Mouse (Mus musculus): ENCODE data around the gene Zfp28. TPM values are rescaled to one million over a fixed set of nuclear protein-coding genes. Genes with fewer than 3 reads are reported as not detected.
"Not testable (repeated sequence)": the region's sequence is repeated elsewhere in the genome, so short reads cannot be mapped to it uniquely, and the experiment has no call there.

Gene Zfp28
- polyA plus RNA-seq, 1 experiment from 2014 or later, result 7.8 TPM

DNA sequence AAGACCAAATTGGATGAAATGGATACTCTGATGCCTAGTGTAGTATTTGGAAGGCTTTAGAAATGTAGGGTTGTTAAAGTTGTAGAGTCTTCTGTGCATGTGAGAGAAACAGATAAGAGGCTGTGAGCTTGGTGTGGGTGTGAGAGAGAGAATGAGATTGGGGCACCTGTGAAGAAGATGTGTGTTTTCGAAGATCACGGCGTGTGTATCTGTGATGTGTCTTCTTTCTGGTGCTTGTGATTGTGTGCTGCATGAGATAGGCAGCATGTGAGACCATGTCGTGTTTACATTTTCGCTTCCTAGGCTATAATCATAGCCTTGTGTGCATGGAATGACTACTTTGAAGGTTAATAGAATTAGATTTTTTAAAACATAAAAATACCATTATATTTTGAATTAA, 15.9 kb upstream of the Zfp28 start:
- Histone ChIP-seq H3K27me3 (no peaks in the 10 kb centered on the region), H3K4me1 (no peaks in the 10 kb centered on the region), H3K36me3 (0 out of 2 replicates have a peak, but pooled peaks cover under 1% of the 10 kb centered on the region), H3K4me3 (no peak overlapping the region), H3K9ac (no peak overlapping the region), H3K9me3 (no peaks in the 10 kb centered on the region), H3K4me2 (no peak overlapping the region), H3K27ac (no peak overlapping the region)
- 85% methylated on average over 5 of the region's 5 CpGs for WGBS
- ATAC-seq (ENCODE audit: insufficient number of reproducible peaks, low FRiP score, low TSS enrichment, low read depth), result no peak

DNA sequence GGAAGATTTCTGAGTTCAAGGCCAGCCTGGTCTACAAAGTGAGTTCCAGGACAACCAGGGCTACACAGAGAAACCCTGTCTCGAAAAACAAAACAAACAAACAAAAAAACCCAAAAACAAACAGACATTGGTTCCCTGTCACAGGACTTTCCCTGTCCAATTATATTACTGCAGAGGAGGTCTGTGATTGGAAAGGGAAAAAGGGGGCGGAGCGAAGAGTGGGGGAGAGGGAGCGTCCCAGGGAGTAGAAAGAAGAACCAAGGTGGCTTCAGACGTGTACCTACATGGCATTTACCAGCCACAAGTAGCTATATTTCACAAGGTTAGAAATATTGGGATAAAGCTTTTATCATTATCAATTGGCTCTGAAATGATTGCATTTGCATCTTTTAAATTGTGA, 14.9 kb upstream of the Zfp28 start:
- H3K4me1 ChIP-seq; H3K27ac ChIP-seq; H3K4me2 ChIP-seq; H3K36me3 ChIP-seq; H3K9ac ChIP-seq; ATAC-seq (ENCODE audit: insufficient number of reproducible peaks, low FRiP score, low TSS enrichment, low read depth); H3K9me3 ChIP-seq; H3K4me3 ChIP-seq; H3K27me3 ChIP-seq: not testable (repeated sequence)
- 79% methylated on average over 5 of the region's 5 CpGs for WGBS

DNA sequence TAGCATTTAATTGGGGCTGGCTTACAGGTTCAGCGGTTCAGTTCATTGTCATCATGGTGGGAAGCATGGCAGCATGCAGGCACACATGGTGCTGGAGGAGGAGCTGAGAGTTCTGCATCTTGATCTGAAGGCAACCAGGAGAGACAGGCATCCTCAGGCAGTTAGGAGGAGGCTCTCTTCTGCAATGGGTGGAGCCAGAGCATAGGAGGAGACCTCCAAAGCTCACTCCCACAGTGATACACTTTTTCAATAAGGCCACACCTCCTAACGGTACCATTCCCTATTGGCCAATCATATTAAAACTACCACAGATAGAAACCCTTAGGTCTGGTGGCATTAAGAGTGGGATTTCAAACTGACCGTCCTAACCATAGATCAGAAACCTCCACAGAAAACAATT, 13.6 kb upstream of the Zfp28 start:
- Histone ChIP-seq H3K4me3 (no peak overlapping the region), H3K4me1 (no peaks in the 10 kb centered on the region), H3K9me3 (no peaks in the 10 kb centered on the region), H3K36me3 (0 out of 2 replicates have a peak, but pooled peaks cover 4% of the 10 kb centered on the region), H3K4me2 (no peak overlapping the region), H3K27ac (no peak overlapping the region), H3K27me3 (no peaks in the 10 kb centered on the region), H3K9ac (no peak overlapping the region)
- ATAC-seq (ENCODE audit: insufficient number of reproducible peaks, low FRiP score, low TSS enrichment, low read depth), result no peak
- 75% methylated on average over 3 of the region's 3 CpGs for WGBS

DNA sequence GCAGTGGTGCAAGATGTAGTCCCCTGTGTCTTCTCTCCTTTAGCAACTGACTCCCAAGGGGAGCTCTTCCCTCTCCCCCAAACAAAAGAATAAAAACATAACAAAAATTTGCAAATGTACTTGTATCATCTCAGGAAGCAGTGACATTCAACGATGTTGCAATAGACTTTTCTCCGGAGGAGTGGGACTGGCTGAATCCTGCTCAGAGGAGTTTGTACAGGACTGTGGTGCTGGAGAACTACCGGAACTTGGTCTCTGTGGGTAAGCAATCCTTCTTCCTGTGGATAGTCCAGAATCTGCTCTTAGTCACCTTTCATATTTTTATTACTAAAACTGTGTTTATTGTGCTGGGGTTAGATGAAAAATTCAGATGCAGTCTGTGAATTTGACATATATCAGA, 10.1 kb upstream of the Zfp28 start:
- no peaks in the 10 kb centered on the region for H3K27me3 ChIP-seq
- no peak for ATAC-seq (ENCODE audit: insufficient number of reproducible peaks, low FRiP score, low TSS enrichment, low read depth)
- H3K9ac ChIP-seq, result no peak overlapping the region
- H3K4me3 ChIP-seq, result no peak overlapping the region
- no peaks in the 10 kb centered on the region for H3K9me3 ChIP-seq
- no peaks in the 10 kb centered on the region for H3K4me1 ChIP-seq
- H3K27ac ChIP-seq, result no peak overlapping the region
- H3K36me3 ChIP-seq, result 0 out of 2 replicates have a peak, but pooled peaks cover 4% of the 10 kb centered on the region
- 91% methylated on average over 3 of the region's 3 CpGs for WGBS
- no peak overlapping the region for H3K4me2 ChIP-seq

DNA sequence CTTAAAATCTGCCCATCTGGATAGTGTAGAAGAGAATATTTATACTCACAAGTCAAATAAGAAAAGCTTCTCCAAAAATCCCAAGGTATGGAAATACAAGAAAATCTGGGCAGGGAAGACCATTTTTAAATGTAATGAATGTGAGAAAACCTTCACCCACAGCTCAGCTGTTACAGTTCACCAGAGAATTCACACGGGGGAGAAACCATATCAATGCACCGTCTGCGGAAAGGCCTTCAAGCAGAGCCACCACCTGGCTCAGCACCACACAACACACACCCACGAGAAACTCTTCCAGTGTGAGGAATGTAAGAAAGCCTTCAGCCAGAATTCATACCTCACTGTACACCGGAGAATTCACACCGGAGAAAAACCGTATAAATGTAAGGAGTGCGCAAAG, 4.7 kb upstream of the Zfp28 start:
- Histone ChIP-seq H3K27ac (no peak overlapping the region), H3K4me3 (no peak overlapping the region), H3K9ac (no peak overlapping the region), H3K36me3 (peaks cover 3% of the 10 kb centered on the region; the same call in 1 of the 2 replicates), H3K9me3 (no peaks in the 10 kb centered on the region), H3K27me3 (no peaks in the 10 kb centered on the region), H3K4me2 (no peak overlapping the region), H3K4me1 (peaks cover 10% of the 10 kb centered on the region)
- 81% methylated on average over 8 of the region's 8 CpGs for WGBS
- no peak for ATAC-seq (ENCODE audit: insufficient number of reproducible peaks, low FRiP score, low TSS enrichment, low read depth)

DNA sequence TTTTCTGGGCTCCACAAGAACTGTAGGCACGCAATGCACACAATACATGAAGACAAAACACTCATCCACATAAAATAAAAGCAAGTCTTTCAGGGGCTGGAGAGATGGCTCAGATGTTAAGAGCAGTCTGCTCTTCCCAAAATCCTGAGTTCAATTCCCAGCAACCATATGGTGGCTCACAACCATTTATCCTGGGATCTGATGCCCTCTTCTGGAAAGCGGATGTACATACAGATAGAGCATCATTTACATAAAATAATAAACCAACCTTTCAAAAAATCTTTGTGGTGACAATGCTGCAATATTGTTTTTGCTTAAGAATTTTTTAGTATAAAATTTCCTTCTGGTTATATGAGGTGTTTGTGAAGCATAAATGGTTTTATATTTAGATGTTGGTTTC, 1.7 kb upstream of the Zfp28 start:
- Histone ChIP-seq H3K4me3 (no peak overlapping the region), H3K27ac (no peak overlapping the region), H3K9ac (no peak overlapping the region), H3K27me3 (no peaks in the 10 kb centered on the region), H3K4me1 (peaks cover 14% of the 10 kb centered on the region), H3K36me3 (peaks cover 3% of the 10 kb centered on the region; the same call in 1 of the 2 replicates), H3K4me2 (no peak overlapping the region), H3K9me3 (no peaks in the 10 kb centered on the region)
- no peak for ATAC-seq (ENCODE audit: insufficient number of reproducible peaks, low FRiP score, low TSS enrichment, low read depth)
- 83% methylated on average over 2 of the region's 2 CpGs for WGBS

DNA sequence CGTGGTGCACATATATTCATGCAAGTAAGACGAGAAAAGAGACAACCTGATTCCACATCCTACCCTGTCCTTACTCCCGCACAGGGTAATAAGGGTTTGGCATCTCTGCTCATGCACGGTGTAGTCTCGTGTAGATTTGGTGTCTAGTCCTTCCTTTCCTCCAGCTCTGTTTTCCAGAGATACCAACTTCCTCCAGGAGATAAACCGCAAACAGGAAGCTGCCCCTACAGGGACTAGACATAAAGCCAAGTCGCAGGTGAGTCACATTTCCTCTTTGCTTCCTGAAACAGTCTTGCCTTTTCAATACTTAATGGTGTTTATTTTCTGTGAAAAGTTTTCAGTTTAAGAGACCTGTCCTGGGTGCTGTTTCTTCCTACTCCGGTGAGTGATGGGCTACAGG, 916 bp downstream of the Zfp28 start:
- H3K27me3 ChIP-seq, result no peaks in the 10 kb centered on the region
- no peak overlapping the region for H3K27ac ChIP-seq
- H3K4me3 ChIP-seq, result peak overlapping the region; percentile 67
- peak overlapping the region; percentile 86 for H3K4me2 ChIP-seq
- no peaks in the 10 kb centered on the region for H3K9me3 ChIP-seq
- H3K9ac ChIP-seq, result no peak overlapping the region
- WGBS, result 72% methylated on average over 8 of the region's 8 CpGs
- no peak for ATAC-seq (ENCODE audit: insufficient number of reproducible peaks, low FRiP score, low TSS enrichment, low read depth)
- peaks cover 14% of the 10 kb centered on the region for H3K4me1 ChIP-seq
- peaks cover 7% of the 10 kb centered on the region; the same call in 1 of the 2 replicates for H3K36me3 ChIP-seq

DNA sequence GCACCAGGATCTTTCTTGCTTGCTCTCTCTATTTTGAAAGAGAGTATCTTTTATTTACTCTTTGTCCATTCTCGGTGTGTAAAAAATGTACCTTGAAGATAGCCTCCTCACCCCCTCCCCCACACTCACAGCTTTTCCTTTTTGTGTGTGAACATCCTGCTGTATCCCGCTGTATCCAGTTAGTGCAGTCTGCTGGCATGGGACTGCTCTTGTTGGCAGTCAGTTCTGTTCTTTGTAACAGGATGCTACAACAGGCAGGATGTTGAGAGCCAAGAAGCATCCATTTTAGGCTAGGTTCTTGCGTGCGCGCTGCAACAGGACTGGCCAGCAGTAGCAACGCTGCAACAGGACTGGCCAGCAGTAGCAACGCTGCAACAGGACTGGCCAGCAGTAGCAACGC, 3.9 kb downstream of the Zfp28 start:
- H3K4me1 ChIP-seq, result peaks cover 14% of the 10 kb centered on the region
- no peak overlapping the region for H3K4me2 ChIP-seq
- no peak overlapping the region for H3K9ac ChIP-seq
- no peak overlapping the region for H3K4me3 ChIP-seq
- 95% methylated on average over 8 of the region's 8 CpGs for WGBS
- H3K9me3 ChIP-seq, result no peaks in the 10 kb centered on the region
- H3K27me3 ChIP-seq, result no peaks in the 10 kb centered on the region
- H3K27ac ChIP-seq, result no peak overlapping the region
- H3K36me3 ChIP-seq, result peaks cover 33% of the 10 kb centered on the region
- ATAC-seq (ENCODE audit: insufficient number of reproducible peaks, low FRiP score, low TSS enrichment, low read depth), result no peak

DNA sequence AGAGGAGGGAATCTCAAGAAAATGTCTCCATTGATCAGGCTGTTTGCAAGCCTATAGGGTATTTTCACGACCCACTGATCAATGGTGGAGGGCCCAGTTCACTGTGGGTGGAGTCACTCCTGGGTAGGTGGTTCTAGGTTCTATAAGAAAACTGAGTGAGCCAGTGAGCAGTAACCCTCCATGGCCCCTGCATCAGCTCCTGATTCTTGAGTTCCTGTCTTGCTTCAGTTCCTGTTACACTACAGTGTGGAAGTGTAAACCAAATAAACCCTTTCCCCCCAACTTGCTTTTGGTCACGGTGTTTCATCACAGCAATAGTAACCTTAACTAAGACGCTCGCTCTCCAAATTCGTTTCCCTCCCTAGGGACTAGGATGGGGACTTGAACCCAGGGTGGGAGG, 5.9 kb downstream of the Zfp28 start:
- peaks cover 51% of the 10 kb centered on the region for H3K36me3 ChIP-seq
- H3K9ac ChIP-seq, result no peak overlapping the region
- no peak overlapping the region for H3K27ac ChIP-seq
- 84% methylated on average over 5 of the region's 5 CpGs for WGBS
- ATAC-seq (ENCODE audit: insufficient number of reproducible peaks, low FRiP score, low TSS enrichment, low read depth), result no peak
- no peaks in the 10 kb centered on the region for H3K27me3 ChIP-seq
- no peaks in the 10 kb centered on the region for H3K4me1 ChIP-seq
- H3K4me3 ChIP-seq, result no peak overlapping the region
- H3K9me3 ChIP-seq, result no peaks in the 10 kb centered on the region
- no peak overlapping the region for H3K4me2 ChIP-seq

DNA sequence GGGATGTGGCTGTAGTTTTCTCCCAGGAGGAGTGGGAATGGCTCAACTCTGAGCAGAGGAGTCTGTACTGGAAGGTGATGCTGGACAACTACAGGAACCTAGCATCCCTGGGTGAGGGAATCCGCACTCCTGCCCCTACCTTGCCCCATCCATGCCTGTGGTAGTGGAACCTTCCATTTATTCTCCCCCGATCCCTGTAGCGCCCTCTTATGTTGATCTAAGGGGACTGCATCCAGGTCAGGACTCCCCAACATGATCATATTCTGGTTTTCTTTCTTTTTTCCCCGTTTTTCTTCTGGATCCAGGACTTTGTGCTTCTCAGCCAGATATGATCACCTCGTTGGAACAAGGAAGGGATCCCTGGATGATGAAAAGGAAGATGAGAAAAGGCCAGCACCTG, 6.4 kb downstream of the Zfp28 start:
- Histone ChIP-seq H3K9ac (no peak overlapping the region), H3K27me3 (no peaks in the 10 kb centered on the region), H3K4me2 (no peak overlapping the region), H3K4me3 (no peak overlapping the region), H3K4me1 (no peaks in the 10 kb centered on the region), H3K27ac (no peak overlapping the region), H3K36me3 (peaks cover 56% of the 10 kb centered on the region), H3K9me3 (no peaks in the 10 kb centered on the region)
- no peak for ATAC-seq (ENCODE audit: insufficient number of reproducible peaks, low FRiP score, low TSS enrichment, low read depth)
- WGBS, result 70% methylated on average over 5 of the region's 5 CpGs

DNA sequence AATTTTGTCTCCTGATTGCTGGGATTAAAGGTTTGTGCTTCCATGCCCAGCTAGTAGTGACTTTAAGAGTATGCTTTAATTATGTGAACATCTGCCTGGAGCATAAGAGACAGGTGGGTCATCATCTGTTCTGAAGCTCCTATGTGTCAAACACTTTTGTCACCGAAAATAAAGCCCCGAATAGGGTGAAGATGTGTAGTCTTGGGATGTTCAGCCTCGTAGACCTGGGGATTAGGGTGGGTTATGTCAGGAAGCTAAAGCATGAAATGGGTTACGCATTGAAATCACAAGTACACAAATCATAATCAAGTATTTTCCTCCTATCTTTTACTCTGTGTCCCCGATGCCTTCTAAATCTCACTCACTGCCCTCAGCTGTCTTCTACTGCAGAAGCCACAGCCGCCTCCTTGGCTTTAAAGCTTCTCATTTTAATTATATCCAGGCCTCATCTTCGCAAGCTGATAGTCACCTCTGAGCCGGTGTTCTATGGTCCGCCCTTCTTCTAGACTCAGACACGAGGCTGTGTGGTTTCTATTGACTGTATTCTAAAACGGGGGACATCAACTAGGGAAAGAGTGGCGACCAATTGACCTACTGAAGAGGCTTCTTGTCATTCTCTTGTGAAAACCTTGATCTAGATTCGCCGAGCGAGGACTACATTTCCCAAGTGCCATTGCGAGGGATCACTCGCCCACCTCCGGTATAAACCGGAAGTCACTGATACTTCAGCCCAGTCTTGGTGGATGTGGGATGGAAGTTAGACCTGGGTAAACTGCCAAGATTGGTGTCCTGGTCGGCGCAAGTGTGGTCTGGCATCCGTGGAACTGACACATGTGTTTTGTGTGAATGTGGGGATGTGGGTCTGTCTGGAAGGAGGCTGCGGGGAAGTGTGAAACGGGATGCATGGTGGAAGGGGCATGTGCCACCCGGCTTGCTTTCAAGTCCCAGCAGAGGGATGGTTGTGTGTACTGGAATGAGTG, 15.2 kb downstream of the Zfp28 start, which contains the start of gene Smim17:
TSS of gene Smim17 (plus strand) at position 720 of the 980 bp plus-strand sequence.
- 0 out of 2 replicates have a peak, but pooled peaks have one; percentile 52 for ATAC-seq (ENCODE audit: insufficient number of reproducible peaks, low FRiP score, low TSS enrichment, low read depth)
- Histone ChIP-seq H3K36me3 (peaks cover 28% of the 10 kb centered on the region), H3K27ac (no peak within 1 kb of the TSS), H3K4me3 (peak within 1 kb of the TSS; percentile 49), H3K4me2 (peak within 1 kb of the TSS; percentile 68), H3K9me3 (no peaks in the 10 kb centered on the region), H3K27me3 (no peaks in the 10 kb centered on the region), H3K4me1 (peaks cover 6% of the 10 kb centered on the region; the same call in 1 of the 2 replicates), H3K9ac (peak within 1 kb of the TSS; percentile 40)
- 23% methylated on average over 25 of the region's 25 CpGs for WGBS

DNA sequence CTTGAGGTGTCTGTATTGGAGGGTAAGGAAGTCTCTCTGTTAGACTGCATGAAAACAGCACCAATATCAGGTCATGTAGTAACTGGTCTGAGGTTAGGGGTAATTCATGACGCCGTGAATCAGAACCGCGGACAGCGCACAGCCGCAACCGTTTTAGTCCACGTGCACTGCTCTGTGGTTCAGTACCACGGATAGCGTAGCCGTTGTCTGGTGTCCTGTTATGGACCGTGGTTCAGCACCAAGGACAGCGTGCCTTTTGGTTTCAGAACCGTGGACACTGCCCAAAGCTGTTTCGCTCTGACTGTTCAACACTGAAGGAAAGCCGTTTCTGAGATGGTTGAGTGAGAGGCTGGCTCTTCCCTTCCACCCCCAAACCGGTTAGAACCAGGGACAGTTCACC, 26.9 kb downstream of the Zfp28 start, which contains the start of gene Gm20715:
TSS of gene Gm20715 (plus strand) at position 235 of the 400 bp plus-strand sequence.
- peak; percentile 79 for ATAC-seq (ENCODE audit: insufficient number of reproducible peaks, low FRiP score, low TSS enrichment, low read depth)
- Histone ChIP-seq H3K27ac (no peak within 1 kb of the TSS), H3K27me3 (no peaks in the 10 kb centered on the region; the same call in 1 of the 2 replicates), H3K4me3 (no peak within 1 kb of the TSS), H3K4me1 (no peaks in the 10 kb centered on the region), H3K36me3 (no peaks in the 10 kb centered on the region), H3K9me3 (no peaks in the 10 kb centered on the region), H3K4me2 (no peak within 1 kb of the TSS), H3K9ac (no peak within 1 kb of the TSS)
- WGBS, result 2% methylated on average over 17 of the region's 17 CpGs
